Comparison of ENCODE assay signal across 7 mouse cellular contexts in the genomic region with DNA sequence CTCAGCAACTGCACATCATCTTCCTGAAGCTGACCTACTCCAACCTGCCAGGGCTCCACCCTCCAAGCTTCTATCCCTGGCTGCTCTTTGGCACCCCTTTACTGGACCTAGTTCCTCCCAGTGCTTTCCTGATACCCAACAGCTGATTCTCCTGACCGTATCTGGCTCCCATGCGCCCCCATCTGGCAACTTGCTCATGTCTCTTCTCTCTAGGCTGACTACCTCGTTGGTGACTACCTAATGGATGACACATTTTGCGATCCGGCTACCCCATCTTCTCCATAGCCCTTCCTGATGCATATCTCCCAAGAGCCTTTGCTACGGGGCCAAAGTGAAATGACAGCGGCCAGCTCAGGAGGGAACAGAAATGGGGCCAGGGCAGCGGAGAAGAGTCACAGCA. TPM values are rescaled to one million over a fixed set of nuclear protein-coding genes. Genes with fewer than 3 reads are reported as not detected.
DNase-seq lines count a peak whose midpoint lies in the region; ATAC-seq and TF ChIP-seq lines count a peak whose summit lies in the region.

No protein-coding gene starts in this region.

- no peak overlapping the region for H3K9ac ChIP-seq in kidney, embryonic 16.5 days (replicated peaks; ENCODE audit: low read length)
- H3K9ac ChIP-seq in MEL (ENCODE audit: control insufficient read depth, low read depth, low read length, poor library complexity, severe bottlenecking) = no peak overlapping the region

- H3K36me3 ChIP-seq in kidney, adult 2 months (ENCODE audit: control insufficient read depth, insufficient read depth, low read length) = no peaks in the 10 kb centered on the region; the same call in 1 of the 2 replicates
- peaks cover 84% of the 10 kb centered on the region for H3K36me3 ChIP-seq in kidney, embryonic 16.5 days (ENCODE audit: insufficient read depth, low read length)
- H3K36me3 ChIP-seq in MEL (ENCODE audit: control insufficient read depth in 1 of 2, insufficient read depth in 2 of 2, low read length in 2 of 2) = peaks cover 6 to 7% of the 10 kb centered on the region in 2 experiments; a peak in 3 of 4 replicates

- no peak for TF ChIP-seq POLR2A in kidney, adult 2 months (IDR thresholded peaks at IDR 0.05; ENCODE audit: low read depth, low read length)
- no peak for TF ChIP-seq POLR2A in MEL (IDR thresholded peaks at IDR 0.05; ENCODE audit: control insufficient read depth in 1 of 2, insufficient read depth in 1 of 2, low read depth in 1 of 2, low read length in 2 of 2, poor library complexity in 1 of 2)

- TF ChIP-seq EP300 in MEL (IDR thresholded peaks at IDR 0.05; ENCODE audit: low read depth in 1 of 2, low read length in 2 of 2) = no peak

- no peak for ATAC-seq in kidney, embryonic 16.5 days (ENCODE audit: low FRiP score, low TSS enrichment)

- WGBS in kidney, adult 2 months = 74% methylated on average over 8 of the region's 8 CpGs
- WGBS in kidney, embryonic 16.5 days = 84% methylated on average over 8 of the region's 8 CpGs

- no peak for TF ChIP-seq RAD21 in MEL (IDR thresholded peaks at IDR 0.05; ENCODE audit: low read depth, low read length)

- no peaks in the 10 kb centered on the region for H3K4me1 ChIP-seq in kidney, adult 2 months (ENCODE audit: control insufficient read depth, insufficient read depth, low read length)
- H3K4me1 ChIP-seq in kidney, embryonic 16.5 days (ENCODE audit: insufficient read depth, low read length) = no peaks in the 10 kb centered on the region
- H3K4me1 ChIP-seq in MEL (ENCODE audit: control insufficient read depth in 1 of 2, insufficient read depth in 2 of 2, low read length in 2 of 2) = peaks cover 0 to 11% of the 10 kb centered on the region in 2 experiments; a peak in 2 of 4 replicates

- intact Hi-C loops in left cerebral cortex, postnatal 14 days (cut with DNase I) = no loop called here

- H3K27ac ChIP-seq in kidney, adult 2 months (ENCODE audit: insufficient read depth, low read depth, low read length) = no peak overlapping the region
- no peak overlapping the region for H3K27ac ChIP-seq in kidney, embryonic 16.5 days (ENCODE audit: low read length)
- no peak overlapping the region for H3K27ac ChIP-seq in MEL (ENCODE audit: control insufficient read depth, low read depth, low read length)

- H3K79me2 ChIP-seq in MEL (ENCODE audit: control insufficient read depth, insufficient read depth, low read length, poor library complexity) = no peaks in the 10 kb centered on the region

- H3K4me3 ChIP-seq in kidney, adult 2 months (ENCODE audit: insufficient read depth, low read depth, low read length) = no peak overlapping the region
- no peak overlapping the region for H3K4me3 ChIP-seq in kidney, embryonic 16.5 days (ENCODE audit: low read length)
- no peak overlapping the region for H3K4me3 ChIP-seq in MEL (ENCODE audit: control insufficient read depth in 1 of 2, insufficient read depth in 1 of 2, low read depth in 2 of 2, low read length in 2 of 2)

- H3K9me3 ChIP-seq in kidney, embryonic 16.5 days (ENCODE audit: low read length) = no peaks in the 10 kb centered on the region
- H3K9me3 ChIP-seq in MEL (replicated peaks; ENCODE audit: insufficient read depth, low read length) = no peaks in the 10 kb centered on the region

- H3K4me2 ChIP-seq in kidney, embryonic 16.5 days (replicated peaks; ENCODE audit: low read depth, low read length) = no peak overlapping the region

- no peaks in the 10 kb centered on the region for H3K27me3 ChIP-seq in kidney, adult 2 months (replicated peaks; ENCODE audit: control insufficient read depth, insufficient read depth, low read length)
- H3K27me3 ChIP-seq in kidney, embryonic 16.5 days (ENCODE audit: insufficient read depth, low read length) = no peaks in the 10 kb centered on the region
- H3K27me3 ChIP-seq in MEL (ENCODE audit: control insufficient read depth in 1 of 2, insufficient read depth in 2 of 2, low read length in 2 of 2) = no peaks in the 10 kb centered on the region

- peak; percentile 55 for TF ChIP-seq CTCF in kidney, adult 2 months (conservative IDR thresholded peaks at IDR 0.05; ENCODE audit: insufficient read depth, insufficient read length, low read depth, low read length)
- peak; percentile 15 to 60 (median 47); a peak in 4 of 6 replicates for TF ChIP-seq CTCF in MEL (IDR thresholded peaks at IDR 0.05 in 2 of 3, conservative IDR thresholded peaks at IDR 0.05 in 1 of 3; ENCODE audit: control insufficient read depth in 1 of 3, insufficient read depth in 1 of 3, low read depth in 2 of 3, low read length in 3 of 3, poor library complexity in 1 of 3, severe bottlenecking in 1 of 3)

- DNase-seq in kidney, adult 2 months = peak; percentile 56
- DNase-seq in CD4-positive helper T cell, adult 2 months (ENCODE audit: low read depth, low spot score) = peak; percentile 9
- peak; percentile 39 for DNase-seq in MEL (ENCODE audit: low read depth, low spot score)
- peak; percentile 52 for DNase-seq in gastrocnemius, adult 18-20 months (ENCODE audit: low spot score)
- peak; percentile 37 to 50 for DNase-seq in left cerebral cortex, postnatal 14 days (ENCODE audit: low spot score in 2 of 2)
- peak; percentile 23 for DNase-seq in skeletal muscle tissue, adult 2 months (ENCODE audit: low read depth, low spot score)

TF ChIP-seq in MEL, 35 proteins besides CTCF, POLR2A, EP300 and RAD21:
- TF ChIP-seq MYC (IDR thresholded peaks at IDR 0.05; ENCODE audit: low read depth, low read length) (no peak), POLR2AphosphoS2 (IDR thresholded peaks at IDR 0.05; ENCODE audit: low read length) (no peak), BHLHE40 (IDR thresholded peaks at IDR 0.05; ENCODE audit: borderline replicate concordance, low read depth, low read length) (no peak), ZMIZ1 (IDR thresholded peaks at IDR 0.05; ENCODE audit: low read depth, low read length) (no peak), SMC3 (IDR thresholded peaks at IDR 0.05; ENCODE audit: low read depth, low read length) (peak; percentile 28; the same call in 1 of the 2 replicates), ZKSCAN1 (IDR thresholded peaks at IDR 0.05; ENCODE audit: low read depth, low read length) (no peak), MYB (IDR thresholded peaks at IDR 0.05; ENCODE audit: low read depth, low read length) (no peak), TAL1 (IDR thresholded peaks at IDR 0.05; ENCODE audit: low read length) (no peak)

RNA-seq across cellular contexts. Expression of gene Txndc5, which starts 22.3 kb away (rescaled TPM):
- polyA plus RNA-seq in kidney, adult 2 months (2012; rRNA removed) = 91.3 and 109 TPM in 2 replicates
- 301 and 313 TPM in 2 replicates for polyA plus RNA-seq in kidney, embryonic 16.5 days (2015; fragmentation: Nextera tagmentation; extraction: Ambion mirVana)
- total RNA-seq in MEL (2012; rRNA removed) = 68.8 and 87.3 TPM in 2 replicates
- 100 to 1,000 TPM in 1 of 2 experiments, not detected in 1; 114 TPM for polyA plus RNA-seq in MEL (2012; ENCODE audit: insufficient read depth in 1 of 2, insufficient read length in 2 of 2, low read depth in 1 of 2, low replicate concordance in 2 of 2, missing spikeins in 1 of 2)
- total RNA-seq in gastrocnemius, adult 18-20 months (2021) = 10 to 100 TPM; 27.2 to 28.0 TPM
- total RNA-seq in left cerebral cortex, postnatal 14 days (2021) = 10 to 100 TPM; 42.7 to 46.0 TPM
